Mouse (Mus musculus) embryonic fibroblast, embryonic 13.5 days (primary cell): ENCODE measurements around the gene Gm9922. TPM values are rescaled to one million over a fixed set of nuclear protein-coding genes. Genes with fewer than 3 reads are reported as not detected.

ENCODE experiments used
- H3K27ac ChIP-seq: 2 replicates; pipeline ENCODE4 v1.5.1; 2012; ENCODE audit warnings: low read length, control low read depth, inconsistent platforms; ENCODE audit not compliant: insufficient read depth
- H3K4me1 ChIP-seq: 2 replicates; pipeline ENCODE4 v1.6.1; 2011; ENCODE audit warnings: low read length; ENCODE audit not compliant: control insufficient read depth, insufficient read depth
- H3K4me3 ChIP-seq: 2 replicates; pipeline ENCODE4 v1.5.1; 2011; ENCODE audit warnings: mild to moderate bottlenecking, control low read depth, low read length; ENCODE audit not compliant: insufficient read depth
- CTCF ChIP-seq: IDR thresholded peaks from 2 replicates; pipeline ENCODE4 v1.5.1; 2011; ENCODE audit warnings: mild to moderate bottlenecking, control low read depth, low read length, moderate library complexity, borderline replicate concordance; ENCODE audit not compliant: insufficient read depth
- POLR2A ChIP-seq: IDR thresholded peaks from 2 replicates; pipeline ENCODE4 v1.6.1; 2011; ENCODE audit warnings: low read depth, mild to moderate bottlenecking, control low read depth, low read length, moderate library complexity
- polyA plus RNA-seq: library from polyadenylated mRNA; stranded (reverse); fragments of >200 nt; gene quantifications from 2 replicates; pipeline ENCODE4 v1.2.4, GENCODE M21; 2011; ENCODE audit warnings: low read depth; ENCODE audit not compliant: missing spikeins, insufficient read length

The Gm9922 gene
- polyA plus RNA-seq, 1 experiment = 1.3 TPM

GRCm38 (mm10) chr14:101704479-101704878, 25.1 kb downstream of the Gm9922 start:
- Histone ChIP-seq H3K4me1 (no peaks in the 10 kb centered on the region), H3K4me3 (no peak overlapping the region), H3K27ac (no peak overlapping the region)
- TF ChIP-seq CTCF (no peak), POLR2A (no peak)

DNA sequence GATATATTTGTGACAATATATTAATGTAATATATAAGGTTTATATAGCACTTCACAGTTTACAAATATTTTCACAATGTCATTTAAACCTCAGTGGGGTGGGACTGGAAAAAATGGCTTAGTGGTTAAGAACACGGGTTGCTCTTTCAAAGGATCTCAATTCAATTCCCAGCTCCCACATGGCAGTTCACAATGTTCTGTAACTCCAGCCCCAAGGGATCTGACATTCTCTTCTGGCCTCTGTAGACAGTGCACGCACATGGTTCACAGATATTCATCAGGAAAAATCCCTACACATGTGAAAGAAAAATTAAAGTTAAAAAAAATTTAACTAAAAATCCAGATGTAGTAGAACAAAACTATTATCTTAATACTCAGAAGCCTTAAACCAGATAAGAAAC, 41.2 kb downstream of the Gm9922 start:
- no peak overlapping the region for H3K4me3 ChIP-seq
- TF ChIP-seq POLR2A (no peak), CTCF (no peak)
- H3K4me1 ChIP-seq = no peaks in the 10 kb centered on the region
- H3K27ac ChIP-seq = no peak overlapping the region

- H3K27ac ChIP-seq = no peak overlapping the region
- H3K4me1 ChIP-seq = no peaks in the 10 kb centered on the region
- H3K4me3 ChIP-seq = no peak overlapping the region
- TF ChIP-seq CTCF (no peak), POLR2A (no peak)
Measured at GRCm38 (mm10) chr14:101687696-101688095, 41.9 kb downstream of the Gm9922 start.

Other genes starting within 250 kb of the Gm9922 start
- gene Tbc1d4, start 120.6 kb downstream of the Gm9922 start, polyA plus RNA-seq = 1.9 and 3.2 TPM in 2 replicates
- 32.8 and 34.9 TPM in 2 replicates for gene Commd6, start 89.1 kb downstream of the Gm9922 start, polyA plus RNA-seq
- gene Uchl3, start 75.8 kb downstream of the Gm9922 start, polyA plus RNA-seq = 33.5 and 35.4 TPM in 2 replicates
- 61.2 and 61.5 TPM in 2 replicates for gene Lmo7, start 143 bp upstream of the Gm9922 start, polyA plus RNA-seq